Mouse (Mus musculus) intestine, embryonic 15.5 days (tissue): Measurements from ENCODE around the gene Slx1b. TPM values are rescaled to one million over a fixed set of nuclear protein-coding genes. Genes with fewer than 3 reads are reported as not detected.
"Not testable (repeated sequence)": the region's sequence is repeated elsewhere in the genome, so short reads cannot be mapped to it uniquely, and the experiment has no call there.

Source experiments
- ATAC-seq: fragments of 200-750 bp; cut with Nextera tagmentation; 2 replicates; pipeline ENCODE4 v1.8.0; 2017; ENCODE audit warnings: moderate TSS enrichment, moderate library complexity
- H3K27ac ChIP-seq: fragments of 300-500 bp; sonication (generic); 2 replicates; pipeline ENCODE4 v1.5.1; 2015; ENCODE audit warnings: mild to moderate bottlenecking, inconsistent platforms
- H3K27me3 ChIP-seq: fragments of 300-500 bp; sonication (generic); replicated peaks from 2 replicates; pipeline ENCODE4 v1.6.1; 2015; ENCODE audit warnings: inconsistent platforms
- H3K36me3 ChIP-seq: fragments of 300-500 bp; sonication (generic); 2 replicates; pipeline ENCODE4 v1.6.1; 2015; ENCODE audit warnings: inconsistent platforms
- H3K4me1 ChIP-seq: fragments of 300-500 bp; sonication (generic); replicated peaks from 2 replicates; pipeline ENCODE4 v1.6.1; 2015; ENCODE audit warnings: inconsistent platforms
- H3K4me2 ChIP-seq: fragments of 300-500 bp; sonication (generic); replicated peaks from 2 replicates; pipeline ENCODE4 v1.6.1; 2015; ENCODE audit warnings: mild to moderate bottlenecking, inconsistent platforms
- H3K4me3 ChIP-seq: fragments of 300-500 bp; sonication (generic); replicated peaks from 2 replicates; pipeline ENCODE4 v1.5.1; 2015; ENCODE audit warnings: inconsistent platforms
- H3K9ac ChIP-seq: fragments of 300-500 bp; sonication (generic); 2 replicates; pipeline ENCODE4 v1.6.1; 2015; ENCODE audit warnings: inconsistent platforms
- H3K9me3 ChIP-seq: fragments of 300-500 bp; sonication (generic); 2 replicates; pipeline ENCODE4 v1.6.1; 2016; ENCODE audit warnings: inconsistent platforms
- WGBS: fragments of 180-500 bp; shearing (Covaris S2); methylation state at CpG from one replicate; pipeline ENCODE4 v1.1.7; 2015; 5-methylcytosine and 5-hydroxymethylcytosine counted together
- polyA plus RNA-seq: library from polyadenylated mRNA; unstranded; fragments of >200 nt; fragmentation: Nextera tagmentation; extraction: Ambion mirVana; gene quantifications from 2 replicates; pipeline ENCODE4 v1.2.1, GENCODE M21; 2015

Slx1b gene
- 8.1 and 9.1 TPM in 2 replicates for polyA plus RNA-seq

GRCm38 (mm10) chr7:126695631-126696207 is at the start of gene Slx1b:
TSS of gene Slx1b (minus strand) at chr7:126695784.
- Histone ChIP-seq H3K4me2 (peak within 1 kb of the TSS; percentile 88), H3K27me3 (no peaks in the 10 kb centered on the region), H3K4me1 (peaks cover 19% of the 10 kb centered on the region), H3K9ac (peak within 1 kb of the TSS; percentile 85), H3K36me3 (0 out of 2 replicates have a peak, but pooled peaks cover 15% of the 10 kb centered on the region), H3K27ac (peak within 1 kb of the TSS; percentile 94), H3K9me3 (no peaks in the 10 kb centered on the region), H3K4me3 (peak within 1 kb of the TSS; percentile 69)
- peak; percentile 97 for ATAC-seq
- under 1% methylated on average over 40 of the region's 40 CpGs for WGBS

GRCm38 (mm10) chr7:126741964-126742482 is 46.4 kb upstream of the Slx1b start:
- H3K9ac ChIP-seq, result no peak overlapping the region
- H3K27ac ChIP-seq, result no peak overlapping the region
- H3K36me3 ChIP-seq, result no peaks in the 10 kb centered on the region
- no peak overlapping the region for H3K4me3 ChIP-seq
- WGBS, result 89% methylated on average over 13 of the region's 13 CpGs
- H3K4me2 ChIP-seq, result no peak overlapping the region
- no peak for ATAC-seq
- H3K27me3 ChIP-seq, result no peaks in the 10 kb centered on the region
- H3K9me3 ChIP-seq, result no peaks in the 10 kb centered on the region
- 0 out of 2 replicates have a peak, but pooled peaks cover 3% of the 10 kb centered on the region for H3K4me1 ChIP-seq

- WGBS, result 86% methylated on average over 5 of the region's 5 CpGs
- H3K4me2 ChIP-seq, result no peak overlapping the region
- H3K4me1 ChIP-seq, result no peaks in the 10 kb centered on the region
- no peaks in the 10 kb centered on the region for H3K9me3 ChIP-seq
- no peaks in the 10 kb centered on the region for H3K27me3 ChIP-seq
- no peak overlapping the region for H3K27ac ChIP-seq
- ATAC-seq, result no peak
- H3K36me3 ChIP-seq, result no peaks in the 10 kb centered on the region
- no peak overlapping the region for H3K9ac ChIP-seq
- no peak overlapping the region for H3K4me3 ChIP-seq
Observed at GRCm38 (mm10) chr7:126741452-126741851, 45.9 kb upstream of the Slx1b start.

- H3K27ac ChIP-seq, result no peak overlapping the region
- H3K9ac ChIP-seq, result no peak overlapping the region
- no peaks in the 10 kb centered on the region for H3K9me3 ChIP-seq
- no peaks in the 10 kb centered on the region for H3K27me3 ChIP-seq
- no peak overlapping the region for H3K4me3 ChIP-seq
- no peaks in the 10 kb centered on the region for H3K4me1 ChIP-seq
- H3K4me2 ChIP-seq, result no peak overlapping the region
- no peaks in the 10 kb centered on the region for H3K36me3 ChIP-seq
- WGBS, result 65% methylated on average over 5 of the region's 5 CpGs
- ATAC-seq, result no peak
Observed at GRCm38 (mm10) chr7:126740977-126741376, 45.4 kb upstream of the Slx1b start.

GRCm38 (mm10) chr7:126740132-126740735 is 44.6 kb upstream of the Slx1b start:
- H3K9me3 ChIP-seq, result no peaks in the 10 kb centered on the region
- no peak for ATAC-seq
- WGBS, result 85% methylated on average over 13 of the region's 13 CpGs
- H3K36me3 ChIP-seq, result no peaks in the 10 kb centered on the region
- H3K4me2 ChIP-seq, result no peak overlapping the region
- H3K4me3 ChIP-seq, result no peak overlapping the region
- no peaks in the 10 kb centered on the region for H3K27me3 ChIP-seq
- H3K4me1 ChIP-seq, result no peaks in the 10 kb centered on the region
- H3K9ac ChIP-seq, result no peak overlapping the region
- no peak overlapping the region for H3K27ac ChIP-seq

GRCm38 (mm10) chr7:126739551-126739950 is 44.0 kb upstream of the Slx1b start:
- H3K4me2 ChIP-seq, result no peak overlapping the region
- ATAC-seq, result no peak
- H3K27me3 ChIP-seq, result no peaks in the 10 kb centered on the region
- no peaks in the 10 kb centered on the region for H3K36me3 ChIP-seq
- H3K4me3 ChIP-seq, result no peak overlapping the region
- H3K9ac ChIP-seq, result no peak overlapping the region
- 86% methylated on average over 17 of the region's 17 CpGs for WGBS
- no peaks in the 10 kb centered on the region for H3K9me3 ChIP-seq
- H3K27ac ChIP-seq, result no peak overlapping the region
- H3K4me1 ChIP-seq, result no peaks in the 10 kb centered on the region

GRCm38 (mm10) chr7:126736122-126736521 is 40.5 kb upstream of the Slx1b start:
- Histone ChIP-seq H3K27ac (no peak overlapping the region), H3K4me2 (no peak overlapping the region), H3K4me1 (no peaks in the 10 kb centered on the region), H3K4me3 (no peak overlapping the region), H3K27me3 (no peaks in the 10 kb centered on the region), H3K9ac (no peak overlapping the region), H3K9me3 (no peaks in the 10 kb centered on the region), H3K36me3 (no peaks in the 10 kb centered on the region)
- ATAC-seq, result no peak
- 79% methylated on average over 8 of the region's 8 CpGs for WGBS

- not testable (repeated sequence) for H3K36me3 ChIP-seq, H3K4me3 ChIP-seq, H3K27me3 ChIP-seq, H3K4me2 ChIP-seq, H3K9ac ChIP-seq, H3K9me3 ChIP-seq, H3K4me1 ChIP-seq, H3K27ac ChIP-seq, ATAC-seq
- WGBS, result 76% methylated on average over 4 of the region's 4 CpGs
Observed at GRCm38 (mm10) chr7:126730256-126730789, 34.7 kb upstream of the Slx1b start.

- no peaks in the 10 kb centered on the region for H3K27me3 ChIP-seq
- ATAC-seq, result no peak
- no peaks in the 10 kb centered on the region for H3K9me3 ChIP-seq
- no peak overlapping the region for H3K9ac ChIP-seq
- H3K4me2 ChIP-seq, result no peak overlapping the region
- H3K36me3 ChIP-seq, result no peaks in the 10 kb centered on the region
- no peak overlapping the region for H3K4me3 ChIP-seq
- WGBS, result 75% methylated on average over 5 of the region's 5 CpGs
- H3K4me1 ChIP-seq, result no peaks in the 10 kb centered on the region
- H3K27ac ChIP-seq, result no peak overlapping the region
Observed at GRCm38 (mm10) chr7:126725667-126726066, 30.1 kb upstream of the Slx1b start.

- Histone ChIP-seq H3K9ac (no peak overlapping the region), H3K36me3 (no peaks in the 10 kb centered on the region), H3K27me3 (no peaks in the 10 kb centered on the region), H3K4me3 (no peak overlapping the region), H3K4me2 (no peak overlapping the region), H3K27ac (no peak overlapping the region), H3K9me3 (no peaks in the 10 kb centered on the region), H3K4me1 (no peaks in the 10 kb centered on the region)
- WGBS, result 64% methylated on average over 3 of the region's 3 CpGs
- ATAC-seq, result no peak
Observed at GRCm38 (mm10) chr7:126725077-126725476, 29.5 kb upstream of the Slx1b start.

GRCm38 (mm10) chr7:126721635-126722034 is 26.1 kb upstream of the Slx1b start:
- H3K27me3 ChIP-seq, result no peaks in the 10 kb centered on the region
- ATAC-seq, result no peak
- H3K4me2 ChIP-seq, result no peak overlapping the region
- no peaks in the 10 kb centered on the region for H3K36me3 ChIP-seq
- no peak overlapping the region for H3K27ac ChIP-seq
- WGBS, result 90% methylated on average over 13 of the region's 13 CpGs
- no peak overlapping the region for H3K9ac ChIP-seq
- no peaks in the 10 kb centered on the region for H3K4me1 ChIP-seq
- H3K9me3 ChIP-seq, result no peaks in the 10 kb centered on the region
- H3K4me3 ChIP-seq, result no peak overlapping the region

GRCm38 (mm10) chr7:126718787-126719337 is 23.3 kb upstream of the Slx1b start:
- 92% methylated on average over 5 of the region's 5 CpGs for WGBS
- ATAC-seq, result no peak
- Histone ChIP-seq H3K36me3 (no peaks in the 10 kb centered on the region), H3K4me2 (no peak overlapping the region), H3K9me3 (no peaks in the 10 kb centered on the region), H3K4me1 (no peaks in the 10 kb centered on the region), H3K27ac (no peak overlapping the region), H3K27me3 (no peaks in the 10 kb centered on the region), H3K4me3 (no peak overlapping the region), H3K9ac (no peak overlapping the region)
